Mouse (Mus musculus) left cerebral cortex, adult 2 months (tissue): Measurements from ENCODE around the gene Nrxn2. TPM values are rescaled to one million over a fixed set of nuclear protein-coding genes. Genes with fewer than 3 reads are reported as not detected.

Experiments
- DNase-seq, 2 experiments: peaks; one replicate each; pipeline ENCODE4 v3.0.0; 2021 to 2022; ENCODE audit warnings: low spot score in 2 of 2, mixed read lengths in 1 of 2; ENCODE audit errors: extremely low spot score in 1 of 2
- H3K27ac ChIP-seq: fragments of 200-600 bp; 2 replicates; pipeline ENCODE4 v1.8.1; 2022
- H3K4me3 ChIP-seq: fragments of 200-600 bp; 2 replicates; pipeline ENCODE4 v1.8.1; 2022
- CTCF ChIP-seq: fragments of 200-600 bp; IDR thresholded peaks from 2 replicates; pipeline ENCODE4 v1.8.1; 2022; ENCODE audit warnings: antibody characterized with exemption, mild to moderate bottlenecking, moderate library complexity
- intact Hi-C: fragments of 180-260 bp; cut with DNase I; formaldehyde crosslinking; loops from one replicate; pipeline ENCODE4 v1.15.1; 2025
- total RNA-seq, 2 experiments: library from RNA; stranded (reverse); gene quantifications; 2 replicates each; pipeline ENCODE4 v1.2.3; 2021

Gene Nrxn2
- total RNA-seq, 2 experiments from 2014 or later = 618 to 620 TPM

- peak overlapping the region; percentile 40; the same call in 1 of the 2 replicates for H3K27ac ChIP-seq
- peak overlapping the region; percentile 63 for H3K4me3 ChIP-seq
- intact Hi-C loops = loop anchor here (2.0 kb wide), 1 partner anchor 44 kb away; no protein-coding TSS in a partner anchor
- DNase-seq = peak; percentile 64 to 74
- TF ChIP-seq CTCF = no peak
Measured at GRCm38 (mm10) chr19:6420481-6421210, 2.1 kb downstream of the Nrxn2 start.

- Histone ChIP-seq H3K27ac (no peak overlapping the region), H3K4me3 (peak overlapping the region; percentile 63)
- no peak for TF ChIP-seq CTCF
- DNase-seq = peak; percentile 49 to 68
- intact Hi-C loops = loop anchor here (2.0 kb wide), 1 partner anchor 44 kb away; no protein-coding TSS in a partner anchor
Measured at GRCm38 (mm10) chr19:6421211-6421590, 2.7 kb downstream of the Nrxn2 start.

GRCm38 (mm10) chr19:6422014-6422413 is 3.5 kb downstream of the Nrxn2 start:
- H3K4me3 ChIP-seq = no peak overlapping the region
- DNase-seq = no peak
- intact Hi-C loops = no loop called here
- no peak for TF ChIP-seq CTCF
- no peak overlapping the region for H3K27ac ChIP-seq

GRCm38 (mm10) chr19:6423241-6423640 is 4.7 kb downstream of the Nrxn2 start:
- DNase-seq = peak in 1 of 2 experiments; percentile 77
- TF ChIP-seq CTCF = no peak
- intact Hi-C loops = no loop called here
- H3K27ac ChIP-seq = no peak overlapping the region
- no peak overlapping the region for H3K4me3 ChIP-seq

- TF ChIP-seq CTCF = no peak
- no peak overlapping the region for H3K27ac ChIP-seq
- DNase-seq = no peak
- no peak overlapping the region for H3K4me3 ChIP-seq
- intact Hi-C loops = no loop called here
Measured at GRCm38 (mm10) chr19:6424137-6424881, 5.8 kb downstream of the Nrxn2 start.

GRCm38 (mm10) chr19:6425595-6425994 is 7.1 kb downstream of the Nrxn2 start:
- TF ChIP-seq CTCF = no peak
- no peak for DNase-seq
- Histone ChIP-seq H3K4me3 (no peak overlapping the region), H3K27ac (no peak overlapping the region)
- intact Hi-C loops = no loop called here

- no peak for TF ChIP-seq CTCF
- H3K27ac ChIP-seq = no peak overlapping the region
- intact Hi-C loops = no loop called here
- H3K4me3 ChIP-seq = no peak overlapping the region
- no peak for DNase-seq
Measured at GRCm38 (mm10) chr19:6426703-6427500, 8.4 kb downstream of the Nrxn2 start.

- TF ChIP-seq CTCF = no peak
- DNase-seq = no peak
- intact Hi-C loops = no loop called here
- Histone ChIP-seq H3K27ac (no peak overlapping the region), H3K4me3 (peak overlapping the region; percentile 4; the same call in 1 of the 2 replicates)
Measured at GRCm38 (mm10) chr19:6427653-6428434, 9.3 kb downstream of the Nrxn2 start.

- intact Hi-C loops = no loop called here
- no peak for DNase-seq
- H3K27ac ChIP-seq = no peak overlapping the region
- H3K4me3 ChIP-seq = peak overlapping the region; percentile 4; the same call in 1 of the 2 replicates
- TF ChIP-seq CTCF = no peak; the same call in 1 of the 2 replicates
Measured at GRCm38 (mm10) chr19:6428501-6429200, 10.1 kb downstream of the Nrxn2 start.

GRCm38 (mm10) chr19:6443016-6443415 is 24.5 kb downstream of the Nrxn2 start:
- no peak for DNase-seq
- no peak overlapping the region for H3K27ac ChIP-seq
- no peak overlapping the region for H3K4me3 ChIP-seq
- no peak for TF ChIP-seq CTCF
- intact Hi-C loops = no loop called here
